Mouse (Mus musculus) CH12.LX (cell line): Measurements from ENCODE around the gene Flad1.

Experiments
- CTCF ChIP-seq, 2 experiments: IDR thresholded peaks in 1 of 2; conservative IDR thresholded peaks in 1 of 2; 2 replicates each; pipeline ENCODE4 v1.5.1; 2011 to 2012; ENCODE audit warnings: low read depth in 2 of 2, low read length in 2 of 2, improper control_type of control experiment in 1 of 2, inconsistent platforms in 1 of 2, mild to moderate bottlenecking in 1 of 2, moderate library complexity in 1 of 2
- ZKSCAN1 ChIP-seq: IDR thresholded peaks from 2 replicates; pipeline ENCODE4 v1.6.1; 2012; ENCODE audit warnings: low read depth, inconsistent platforms, low read length, improper control_type of control experiment, borderline replicate concordance

- TF ChIP-seq ZKSCAN1 = no peak
- no peak for TF ChIP-seq CTCF (conservative IDR thresholded peaks at IDR 0.05 in 1 of 2, IDR thresholded peaks at IDR 0.05 in 1 of 2; ENCODE audit: low read depth in 2 of 2, low read length in 2 of 2)
Measured at GRCm38 (mm10) chr3:89365153-89365485, 46.6 kb downstream of the Flad1 start, which contains the start of gene Dcst1.
